Mouse (Mus musculus) adrenal gland (tissue): ENCODE results near the gene Mgat4a.

Experiments used
- intact Hi-C: fragments of 180-260 bp; cut with DNase I; formaldehyde crosslinking; loops from one replicate; pipeline ENCODE4 v1.15.1; 2025
- long read RNA-seq, 2 experiments: library from polyadenylated mRNA; unstranded; transcript quantifications; one replicate each; pipeline ENCODE4 v2.0.0; 2020; ENCODE audit warnings: borderline replicate concordance in 1 of 2; ENCODE audit not compliant: insufficient replicate concordance in 1 of 2

Gene Mgat4a
- long read RNA-seq, experiment 1 = 0 reads
- long read RNA-seq, experiment 2, partial matches to known transcripts = 0 of 1 reads
- long read RNA-seq, experiment 2, other reads (novel, unspliced or antisense) = 1 of 1 reads

DNA sequence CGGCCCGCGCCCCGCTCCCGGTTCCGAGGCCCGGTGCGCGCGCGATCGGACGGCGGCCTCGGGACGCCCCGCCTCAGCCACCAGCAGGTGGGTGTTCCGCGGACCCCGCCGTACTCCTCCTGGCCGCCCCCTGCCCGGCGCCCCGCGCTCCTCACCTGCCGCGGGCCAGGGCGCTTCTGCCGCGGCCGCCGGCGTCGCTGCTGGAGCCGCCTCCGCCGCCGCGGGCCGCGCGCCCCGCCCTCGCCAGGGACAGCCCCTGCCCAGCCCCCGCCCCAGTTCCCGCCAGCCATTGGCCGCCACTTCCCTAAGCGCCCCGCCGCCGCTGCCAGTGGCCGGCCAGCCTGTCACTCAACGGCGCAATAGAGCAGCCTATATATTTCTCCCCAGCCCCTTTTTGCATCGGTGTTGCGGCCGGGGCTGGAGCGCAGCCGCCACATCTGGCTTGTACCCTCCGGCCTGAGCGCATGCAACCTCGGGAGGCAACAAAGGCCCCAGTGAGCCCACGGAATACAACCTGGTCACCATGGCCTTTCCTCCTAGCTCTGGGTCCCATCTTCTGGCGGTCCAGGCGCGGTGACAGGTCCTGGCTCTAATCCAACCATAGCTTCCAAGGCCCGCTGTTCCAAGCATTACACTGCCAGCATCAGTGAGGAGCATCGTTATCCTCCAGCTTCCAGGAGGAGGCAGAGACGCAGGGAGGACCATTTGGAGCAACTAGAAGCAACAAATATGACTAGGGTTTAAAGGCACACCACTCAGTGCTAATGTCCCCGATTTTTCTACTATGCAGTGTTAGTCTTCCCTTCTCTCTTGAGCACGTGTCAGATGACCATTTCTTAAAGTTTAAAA, at the start of gene Mgat4a:
Gene Mgat4a (minus strand): TSS at position 207 of the 849 bp plus-strand sequence.
- intact Hi-C loops = no loop called here

GRCm38 (mm10) chr1:37585809-37586480, 45.1 kb upstream of the Mgat4a start:
- intact Hi-C loops = no loop called here

GRCm38 (mm10) chr1:37583795-37584464, 43.1 kb upstream of the Mgat4a start:
- intact Hi-C loops = no loop called here

GRCm38 (mm10) chr1:37583167-37583566, 42.4 kb upstream of the Mgat4a start:
- intact Hi-C loops = no loop called here

DNA sequence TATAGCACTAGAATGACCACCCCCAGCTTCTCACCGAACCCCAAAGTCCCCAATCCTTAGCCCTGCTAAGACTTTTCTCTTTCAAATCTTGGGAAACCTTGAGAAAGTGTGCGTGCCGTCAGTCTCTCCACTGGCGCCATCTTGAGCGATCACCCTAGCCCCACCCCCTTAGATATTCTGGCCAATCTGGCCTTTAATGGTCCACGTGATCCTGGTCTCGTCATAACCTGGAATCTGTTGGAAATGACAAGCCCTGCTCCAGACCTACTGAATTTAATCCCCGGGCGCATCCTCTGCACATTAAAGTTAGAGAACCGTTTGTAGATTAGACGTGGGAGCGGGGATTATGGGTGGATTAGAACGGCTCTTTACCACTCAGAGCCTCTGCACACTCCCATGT, 38.9 kb upstream of the Mgat4a start:
- intact Hi-C loops = loop anchor here (1.0 kb wide), 1 partner anchor 28 kb away; no protein-coding TSS in a partner anchor

DNA sequence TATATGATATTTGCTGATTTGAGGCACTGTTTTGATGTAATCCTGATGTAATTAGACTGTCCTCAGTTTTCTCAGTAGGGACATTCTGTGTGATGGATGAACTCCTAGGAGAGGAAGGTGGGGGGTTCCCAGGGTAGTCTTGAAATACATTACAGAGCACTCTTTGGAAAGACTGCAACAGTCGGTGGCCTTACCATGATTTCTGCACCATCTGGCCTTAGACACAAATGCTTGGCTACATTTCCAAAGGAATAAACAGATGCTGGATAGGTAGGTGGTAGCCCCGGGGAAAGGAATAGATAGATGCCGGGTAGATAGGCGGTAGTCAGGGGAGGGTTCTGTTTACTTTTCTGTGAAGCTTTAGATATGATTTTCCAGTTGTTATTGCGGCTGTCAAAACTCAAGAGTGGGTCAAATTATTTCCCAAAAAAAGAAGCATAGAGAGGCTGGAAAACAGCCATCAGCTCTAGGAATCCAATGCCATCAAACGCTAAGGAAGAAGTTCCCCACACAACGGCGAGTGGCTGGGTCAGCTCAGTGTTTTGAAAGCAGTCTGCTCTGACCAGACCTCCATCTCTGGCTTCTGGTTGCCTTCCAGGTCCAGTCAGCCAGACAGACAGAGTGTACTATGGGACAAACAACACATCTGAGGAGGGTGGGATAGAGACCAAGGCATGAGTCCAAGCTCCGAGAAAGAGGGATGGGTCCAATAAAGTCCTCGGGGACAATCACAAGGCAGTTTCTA, 31.9 kb upstream of the Mgat4a start:
- intact Hi-C loops = no loop called here

DNA sequence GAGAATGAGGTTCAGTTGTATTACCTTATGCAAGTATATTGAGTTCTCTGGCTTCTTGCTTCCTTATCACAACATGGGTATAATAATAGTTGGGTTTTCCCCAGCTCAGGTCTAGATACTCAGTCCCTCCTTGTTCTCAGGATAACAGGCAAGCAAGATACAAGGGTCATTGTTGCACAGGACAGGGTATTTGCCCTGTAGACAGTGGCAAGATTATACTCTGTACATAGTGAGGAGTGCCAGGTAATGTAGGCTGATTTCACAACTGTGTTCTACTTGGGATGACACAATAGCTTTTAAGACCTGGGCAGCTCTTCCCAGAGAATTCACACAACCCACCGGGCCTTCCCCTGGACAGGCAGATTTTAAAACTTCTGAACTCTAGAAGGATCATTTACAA, 27.6 kb upstream of the Mgat4a start:
- intact Hi-C loops = no loop called here

DNA sequence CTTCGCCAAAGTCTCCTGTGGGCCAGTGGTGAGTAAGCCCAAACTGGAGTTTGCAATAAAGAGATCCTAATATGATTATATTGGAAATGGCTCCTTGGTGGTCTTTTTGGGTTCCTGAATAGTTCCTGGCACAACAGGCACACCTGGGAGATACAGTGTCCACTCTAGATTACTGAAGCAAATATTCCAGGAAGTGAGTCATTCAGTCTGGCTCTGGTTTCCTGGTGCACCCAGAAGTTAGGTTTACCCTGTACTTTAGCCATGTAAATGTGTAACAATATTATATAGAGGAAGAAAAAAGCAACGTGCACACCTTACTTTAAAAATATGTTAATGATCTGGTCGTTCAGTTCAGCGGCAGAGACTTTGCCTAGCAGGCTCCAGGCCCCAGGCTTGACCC, 25.9 kb upstream of the Mgat4a start:
- intact Hi-C loops = no loop called here

GRCm38 (mm10) chr1:37566344-37566743, 25.5 kb upstream of the Mgat4a start:
- intact Hi-C loops = no loop called here

DNA sequence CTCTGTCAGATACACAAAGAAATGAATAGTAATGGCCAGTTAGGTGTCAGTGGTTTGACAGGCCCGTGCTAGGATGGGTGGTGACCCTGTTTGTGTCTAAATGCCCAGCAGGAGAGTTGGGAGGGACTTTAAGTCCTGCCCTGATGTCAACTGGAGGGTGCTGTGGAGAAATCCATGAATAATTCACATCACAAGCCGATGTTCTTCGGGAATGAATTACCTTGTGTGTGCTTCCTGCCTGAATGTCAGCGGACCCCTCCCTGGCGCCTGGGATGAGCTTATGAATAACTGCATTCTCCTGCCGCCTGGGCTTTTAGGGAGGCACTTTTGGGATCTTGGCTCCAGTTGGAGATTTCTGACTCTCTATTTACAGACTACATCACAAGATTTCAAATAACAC, 24.6 kb upstream of the Mgat4a start:
- intact Hi-C loops = no loop called here

GRCm38 (mm10) chr1:37561955-37562354, 21.1 kb upstream of the Mgat4a start:
- intact Hi-C loops = no loop called here

DNA sequence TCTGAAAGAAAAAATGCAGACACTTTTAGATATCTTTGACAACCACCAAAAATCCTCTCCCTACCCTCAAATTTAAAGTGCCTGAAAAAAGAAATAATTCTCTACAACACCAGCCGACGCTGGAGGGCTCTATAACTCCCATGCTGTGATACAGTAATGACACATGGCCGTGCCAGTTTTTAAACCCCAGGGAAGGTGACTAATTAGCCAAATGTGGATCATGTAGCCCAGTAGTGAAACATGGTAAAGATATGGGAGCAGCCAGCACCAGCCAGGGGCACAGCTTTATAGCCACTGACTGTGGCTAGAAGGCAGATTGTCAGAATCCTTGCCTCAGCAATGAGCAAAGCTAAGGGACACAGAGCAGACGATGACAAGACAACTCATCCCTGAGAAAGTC, 19.5 kb upstream of the Mgat4a start:
- intact Hi-C loops = no loop called here

DNA sequence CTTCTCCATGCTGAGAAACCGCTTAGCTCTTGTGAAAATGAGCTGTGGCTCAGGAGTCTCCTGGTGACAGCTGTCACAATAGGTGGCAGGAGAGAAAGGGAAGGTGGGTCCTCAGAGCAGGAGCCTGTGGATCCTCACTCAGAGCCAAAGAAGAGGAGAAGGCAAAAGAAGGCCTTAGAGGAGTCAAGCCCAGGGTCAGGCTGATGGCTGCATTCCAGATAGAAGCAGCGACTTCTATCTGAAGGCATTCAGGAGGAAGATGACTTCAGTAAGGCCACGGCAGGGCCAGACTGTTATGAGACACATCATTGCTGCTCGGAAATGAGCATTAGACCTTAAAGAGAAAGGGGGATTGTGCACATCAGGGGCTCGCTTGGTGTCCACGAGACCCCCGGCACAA, 11.2 kb upstream of the Mgat4a start:
- intact Hi-C loops = loop anchor here (1.0 kb wide), 1 partner anchor 28 kb away; no protein-coding TSS in a partner anchor

- intact Hi-C loops = no loop called here
Measured at GRCm38 (mm10) chr1:37549501-37549900, 8.7 kb upstream of the Mgat4a start.

- intact Hi-C loops = no loop called here
Measured at GRCm38 (mm10) chr1:37546398-37547051, 5.7 kb upstream of the Mgat4a start.

DNA sequence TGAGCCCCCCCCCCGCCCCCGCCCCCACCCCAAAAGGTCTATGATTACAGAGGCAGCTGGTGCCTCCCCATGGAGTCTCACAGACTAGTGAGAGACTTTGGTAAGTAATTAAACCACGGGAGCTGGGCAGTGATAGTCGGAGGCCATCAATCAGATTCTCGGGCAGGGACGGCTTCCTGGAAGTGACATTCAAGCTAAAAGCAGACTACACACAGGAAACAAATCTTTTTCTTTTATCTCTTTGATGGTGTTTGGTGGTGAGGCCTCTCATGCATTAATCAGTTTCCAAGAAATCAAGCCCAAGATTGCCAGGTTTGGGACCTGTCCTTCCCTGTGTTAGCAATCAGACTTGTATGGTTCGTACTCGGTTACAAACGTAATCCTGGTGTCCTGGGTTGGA, 3.4 kb upstream of the Mgat4a start:
- intact Hi-C loops = no loop called here

DNA sequence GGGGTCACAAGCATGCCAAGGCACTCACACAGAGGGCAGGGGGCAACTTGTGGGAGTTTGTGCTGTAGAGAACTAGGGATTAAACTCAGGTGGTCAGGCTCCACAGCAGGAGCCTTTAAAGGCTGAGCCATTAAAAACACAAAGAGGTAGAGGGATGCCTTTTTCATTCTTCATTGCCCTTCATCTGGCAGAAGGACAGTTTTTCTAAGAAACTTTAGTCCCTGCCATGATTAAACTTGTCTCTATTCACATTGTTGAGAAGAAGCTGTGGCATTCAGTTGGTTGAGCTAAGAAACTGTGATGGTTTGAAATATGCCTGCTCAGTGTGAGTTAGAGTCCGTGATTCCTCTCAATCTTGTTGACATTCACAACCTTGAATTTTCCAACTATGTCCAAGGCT, 2.2 kb upstream of the Mgat4a start:
- intact Hi-C loops = no loop called here

DNA sequence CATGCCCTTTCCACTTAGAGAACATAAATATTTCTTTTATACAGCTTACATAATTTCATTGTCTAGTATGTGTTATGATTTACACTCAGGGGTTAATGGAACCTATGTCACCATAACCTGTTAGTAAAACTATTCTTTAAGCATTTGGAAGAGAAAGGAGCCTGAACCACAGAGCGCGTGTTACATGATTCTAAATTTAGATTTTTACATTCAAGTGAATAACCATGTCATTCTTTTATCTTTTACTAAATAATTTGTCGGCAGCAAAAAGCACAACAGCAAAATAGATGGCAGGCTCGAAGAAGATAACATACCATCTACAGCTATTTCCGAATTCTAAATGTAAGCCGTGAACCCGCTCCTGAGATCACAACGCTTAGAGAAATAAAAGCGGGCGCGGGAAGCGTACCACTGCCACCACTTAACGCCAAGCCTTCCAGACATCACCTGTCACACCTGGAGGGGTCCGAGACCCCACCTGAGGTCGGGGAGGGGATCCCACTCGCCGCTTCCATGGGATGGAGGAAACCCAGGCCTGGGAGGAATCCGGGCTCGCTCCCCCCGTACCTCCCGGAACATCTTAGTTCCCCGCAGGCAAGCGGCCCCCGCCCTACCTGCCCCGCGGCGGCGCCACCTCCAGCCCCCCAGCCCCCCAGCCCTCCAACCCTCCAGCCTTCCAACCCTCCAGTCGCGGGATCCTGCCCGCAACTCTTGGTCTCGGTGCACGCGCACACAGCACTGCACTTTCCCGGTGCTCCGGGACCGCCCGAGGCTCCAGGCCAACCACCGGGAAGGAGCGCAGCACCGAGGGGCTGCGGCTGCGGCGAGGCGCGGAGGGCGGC, 627 bp downstream of the Mgat4a start:
- intact Hi-C loops = no loop called here

GRCm38 (mm10) chr1:37534532-37535108, 6.2 kb downstream of the Mgat4a start:
- intact Hi-C loops = no loop called here
